Mouse (Mus musculus) forebrain, embryonic 10.5 days (tissue): ENCODE data around the gene Gpr142. TPM values are rescaled to one million over a fixed set of nuclear protein-coding genes. Genes with fewer than 3 reads are reported as not detected.

Experiments used
- DNase-seq: peaks from one replicate; pipeline ENCODE4 v3.0.0-alpha.2; 2017; ENCODE audit warnings: low spot score; ENCODE audit errors: extremely low spot score
- H3K27ac ChIP-seq: fragments of 300-500 bp; sonication (generic); 2 replicates; pipeline ENCODE4 v1.5.1; 2016; ENCODE audit warnings: mild to moderate bottlenecking
- H3K27me3 ChIP-seq: fragments of 300-500 bp; sonication (generic); 2 replicates; pipeline ENCODE4 v1.6.1; 2016; ENCODE audit warnings: mild to moderate bottlenecking; ENCODE audit not compliant: poor library complexity, severe bottlenecking
- H3K36me3 ChIP-seq: fragments of 300-500 bp; sonication (generic); replicated peaks from 2 replicates; pipeline ENCODE4 v1.6.1; 2016; ENCODE audit warnings: mild to moderate bottlenecking, moderate library complexity
- H3K4me1 ChIP-seq: fragments of 300-500 bp; sonication (generic); 2 replicates; pipeline ENCODE4 v1.6.1; 2016
- H3K4me3 ChIP-seq: fragments of 300-500 bp; sonication (generic); 2 replicates; pipeline ENCODE4 v1.5.1; 2016; ENCODE audit warnings: mild to moderate bottlenecking, moderate library complexity
- H3K9me3 ChIP-seq: fragments of 300-500 bp; sonication (generic); 2 replicates; pipeline ENCODE4 v1.6.1; 2016; ENCODE audit warnings: mild to moderate bottlenecking, moderate library complexity
- WGBS: fragments of 180-500 bp; shearing (Covaris S2); methylation state at CpG from one replicate; pipeline ENCODE4 v1.1.7; 2016; 5-methylcytosine and 5-hydroxymethylcytosine counted together
- polyA plus RNA-seq: library from polyadenylated mRNA; unstranded; fragments of >200 nt; fragmentation: Nextera tagmentation; extraction: Ambion mirVana; gene quantifications from 2 replicates; pipeline ENCODE4 v1.2.1, GENCODE M21; 2016

Gpr142 gene
- polyA plus RNA-seq, 1 experiment from 2014 or later: 0.21 TPM

- Histone ChIP-seq H3K9me3 (no peaks in the 10 kb centered on the region), H3K27me3 (peaks cover 16% of the 10 kb centered on the region), H3K27ac (peak overlapping the region; percentile 48; the same call in 1 of the 2 replicates), H3K4me3 (no peak overlapping the region), H3K4me1 (peaks cover 56% of the 10 kb centered on the region), H3K36me3 (no peaks in the 10 kb centered on the region)
- WGBS: 73% methylated on average over 5 of the region's 5 CpGs
- no peak for DNase-seq
These were observed 28.0 kb downstream of the Gpr142 start for GRCm38 (mm10) chr11:114826686-114827085.

- H3K27ac ChIP-seq: peak overlapping the region; percentile 92
- H3K4me3 ChIP-seq: peak overlapping the region; percentile 50
- DNase-seq: peak; percentile 86
- H3K9me3 ChIP-seq: no peaks in the 10 kb centered on the region
- H3K4me1 ChIP-seq: peaks cover 49% of the 10 kb centered on the region
- H3K27me3 ChIP-seq: peaks cover 7% of the 10 kb centered on the region; the same call in 1 of the 2 replicates
- WGBS: 6% methylated on average over 24 of the region's 24 CpGs
- no peaks in the 10 kb centered on the region for H3K36me3 ChIP-seq
These were observed 31.0 kb downstream of the Gpr142 start for GRCm38 (mm10) chr11:114829499-114830432.

GRCm38 (mm10) chr11:114830433-114830773 lies 31.7 kb downstream of the Gpr142 start:
- WGBS: 12% methylated on average over 8 of the region's 8 CpGs
- Histone ChIP-seq H3K4me3 (peak overlapping the region; percentile 50), H3K36me3 (no peaks in the 10 kb centered on the region), H3K9me3 (no peaks in the 10 kb centered on the region), H3K4me1 (peaks cover 49% of the 10 kb centered on the region), H3K27me3 (peaks cover 3% of the 10 kb centered on the region; the same call in 1 of the 2 replicates), H3K27ac (peak overlapping the region; percentile 92)
- no peak for DNase-seq

GRCm38 (mm10) chr11:114833166-114833565 lies 34.4 kb downstream of the Gpr142 start:
- Histone ChIP-seq H3K4me1 (peaks cover 49% of the 10 kb centered on the region), H3K4me3 (no peak overlapping the region), H3K27ac (no peak overlapping the region), H3K9me3 (no peaks in the 10 kb centered on the region), H3K27me3 (no peaks in the 10 kb centered on the region; the same call in 1 of the 2 replicates), H3K36me3 (no peaks in the 10 kb centered on the region)
- WGBS: 56% methylated on average over 5 of the region's 5 CpGs
- no peak for DNase-seq

- Histone ChIP-seq H3K27me3 (peaks cover 9% of the 10 kb centered on the region), H3K36me3 (no peaks in the 10 kb centered on the region), H3K4me1 (peaks cover 35% of the 10 kb centered on the region), H3K9me3 (peaks cover 9% of the 10 kb centered on the region; the same call in 1 of the 2 replicates), H3K4me3 (peak overlapping the region; percentile 24), H3K27ac (peak overlapping the region; percentile 83)
- 3% methylated on average over 8 of the region's 8 CpGs for whole genome bisulfite sequencing
- DNase-seq: peak; percentile 45
These were observed 45.2 kb downstream of the Gpr142 start for GRCm38 (mm10) chr11:114843818-114844463.

GRCm38 (mm10) chr11:114844464-114845220 lies 45.9 kb downstream of the Gpr142 start:
- Histone ChIP-seq H3K27ac (peak overlapping the region; percentile 83), H3K4me1 (peaks cover 42% of the 10 kb centered on the region), H3K4me3 (peak overlapping the region; percentile 24), H3K36me3 (no peaks in the 10 kb centered on the region), H3K27me3 (peaks cover 16% of the 10 kb centered on the region), H3K9me3 (peaks cover 9% of the 10 kb centered on the region; the same call in 1 of the 2 replicates)
- WGBS: 67% methylated on average over 7 of the region's 7 CpGs
- DNase-seq: no peak

- H3K9me3 ChIP-seq: peaks cover 7% of the 10 kb centered on the region; the same call in 1 of the 2 replicates
- H3K27me3 ChIP-seq: peaks cover 33% of the 10 kb centered on the region
- no peak overlapping the region for H3K27ac ChIP-seq
- no peak for DNase-seq
- WGBS: 72% methylated on average over 4 of the region's 4 CpGs
- H3K36me3 ChIP-seq: no peaks in the 10 kb centered on the region
- H3K4me1 ChIP-seq: peaks cover 59% of the 10 kb centered on the region
- no peak overlapping the region for H3K4me3 ChIP-seq
These were observed 47.6 kb downstream of the Gpr142 start for GRCm38 (mm10) chr11:114846336-114846735.

- 83% methylated on average over 5 of the region's 5 CpGs for WGBS
- DNase-seq: no peak
- Histone ChIP-seq H3K36me3 (no peaks in the 10 kb centered on the region), H3K4me1 (peaks cover 66% of the 10 kb centered on the region), H3K9me3 (0 out of 2 replicates have a peak, but pooled peaks cover under 1% of the 10 kb centered on the region), H3K27me3 (peaks cover 40% of the 10 kb centered on the region), H3K27ac (no peak overlapping the region), H3K4me3 (no peak overlapping the region)
These were observed 48.3 kb downstream of the Gpr142 start for GRCm38 (mm10) chr11:114847008-114847407.

- no peak overlapping the region for H3K4me3 ChIP-seq
- H3K36me3 ChIP-seq: no peaks in the 10 kb centered on the region
- 5% methylated on average over 2 of the region's 2 CpGs for WGBS
- DNase-seq: no peak
- peaks cover 71% of the 10 kb centered on the region for H3K4me1 ChIP-seq
- H3K27ac ChIP-seq: peak overlapping the region; percentile 51; the same call in 1 of the 2 replicates
- H3K9me3 ChIP-seq: no peaks in the 10 kb centered on the region
- peaks cover 66% of the 10 kb centered on the region for H3K27me3 ChIP-seq
These were observed 50.8 kb downstream of the Gpr142 start for GRCm38 (mm10) chr11:114849572-114849971.

- H3K4me1 ChIP-seq: peaks cover 69% of the 10 kb centered on the region
- H3K9me3 ChIP-seq: no peaks in the 10 kb centered on the region
- H3K27me3 ChIP-seq: peaks cover 70% of the 10 kb centered on the region
- no peak overlapping the region; the same call in 1 of the 2 replicates for H3K27ac ChIP-seq
- no peak for DNase-seq
- H3K36me3 ChIP-seq: no peaks in the 10 kb centered on the region
- WGBS: 10% methylated on average over 5 of the region's 5 CpGs
- H3K4me3 ChIP-seq: peak overlapping the region; percentile 78
These were observed 51.3 kb downstream of the Gpr142 start for GRCm38 (mm10) chr11:114850066-114850451.

GRCm38 (mm10) chr11:114850452-114851268 lies 51.9 kb downstream of the Gpr142 start, which contains the start of gene Gprc5c:
Gene Gprc5c (plus strand): TSS chr11:114851152.
- H3K4me3 ChIP-seq: peak within 1 kb of the TSS; percentile 78
- under 1% methylated on average over 36 of the region's 43 CpGs for WGBS
- peaks cover 70% of the 10 kb centered on the region for H3K27me3 ChIP-seq
- no peaks in the 10 kb centered on the region for H3K36me3 ChIP-seq
- DNase-seq: peak; percentile 57
- H3K9me3 ChIP-seq: no peaks in the 10 kb centered on the region
- H3K4me1 ChIP-seq: peaks cover 64% of the 10 kb centered on the region
- peak within 1 kb of the TSS; percentile 89 for H3K27ac ChIP-seq
